Mouse (Mus musculus): ENCODE measurements around the gene Ubqln3. TPM values are rescaled to one million over a fixed set of nuclear protein-coding genes. Genes with fewer than 3 reads are reported as not detected.
A peak's percentile ranks its signal among the peaks of the same experiment; 100 is the strongest.

Ubqln3 gene
- polyA plus RNA-seq (2016; fragmentation: Nextera tagmentation; extraction: Ambion mirVana): not detected in 2 replicates

DNA sequence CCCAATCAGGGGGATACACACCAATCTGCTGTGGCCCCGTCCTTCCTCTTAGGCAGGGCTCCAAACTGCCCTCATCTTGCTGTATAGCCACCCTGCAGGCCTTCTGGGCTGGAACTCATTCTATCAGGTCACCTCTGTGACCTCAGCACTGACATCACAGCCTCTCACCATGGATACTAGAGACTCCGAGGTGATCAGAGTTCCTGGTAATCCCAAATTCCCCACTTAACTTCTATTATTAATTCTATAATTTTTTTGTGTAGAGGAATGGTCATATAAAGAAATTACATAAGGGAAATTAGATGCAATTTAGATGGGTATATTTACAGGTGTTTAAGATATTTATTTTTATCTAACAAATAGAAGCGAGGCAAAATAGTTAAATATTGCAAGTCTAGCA, at the start of gene Ubqln3:
Gene Ubqln3 (minus strand): TSS at position 101 of the 400 bp plus-strand sequence.
- H3K27me3 ChIP-seq (replicated peaks): no peaks in the 10 kb centered on the region
- no peak within 1 kb of the TSS for H3K4me3 ChIP-seq
- ATAC-seq (ENCODE audit: low FRiP score, low read depth): no peak
- no peak within 1 kb of the TSS for H3K27ac ChIP-seq
- H3K36me3 ChIP-seq: no peaks in the 10 kb centered on the region
- H3K9ac ChIP-seq: no peak within 1 kb of the TSS
- no peak within 1 kb of the TSS for H3K4me2 ChIP-seq (replicated peaks)
- no peaks in the 10 kb centered on the region for H3K9me3 ChIP-seq
- 78% methylated on average over 3 of the region's 3 CpGs for WGBS
- no peaks in the 10 kb centered on the region for H3K4me1 ChIP-seq

DNA sequence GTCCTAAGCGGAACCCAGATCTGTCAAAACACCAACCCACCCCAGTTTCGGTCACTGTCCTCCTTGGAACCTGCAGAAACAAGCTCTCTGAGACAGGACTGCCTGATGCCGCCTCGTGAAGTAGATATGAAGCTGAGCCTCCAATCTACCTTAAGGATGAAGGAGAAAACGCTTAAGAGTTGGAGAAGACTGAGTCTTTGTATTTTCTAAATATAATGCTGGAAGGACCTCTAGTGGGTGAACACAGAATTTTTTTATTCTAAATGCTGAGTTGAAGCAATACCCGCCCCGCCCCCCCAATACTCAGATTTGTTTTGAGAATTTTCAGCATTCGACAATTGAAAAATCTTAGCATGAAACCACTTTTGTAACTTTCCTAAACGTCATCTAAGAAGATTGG, 48.2 kb upstream of the Ubqln3 start:
- WGBS: 69% methylated on average over 9 of the region's 9 CpGs
- no peaks in the 10 kb centered on the region for H3K36me3 ChIP-seq
- H3K4me1 ChIP-seq: no peaks in the 10 kb centered on the region
- H3K27me3 ChIP-seq (replicated peaks): no peaks in the 10 kb centered on the region
- H3K9ac ChIP-seq: no peak overlapping the region
- no peaks in the 10 kb centered on the region for H3K9me3 ChIP-seq
- no peak for ATAC-seq (ENCODE audit: low FRiP score, low read depth)
- H3K4me3 ChIP-seq: no peak overlapping the region
- H3K27ac ChIP-seq: no peak overlapping the region
- no peak overlapping the region for H3K4me2 ChIP-seq (replicated peaks)

GRCm38 (mm10) chr7:104183292-104183691, 40.2 kb upstream of the Ubqln3 start, which contains the start of gene Olfr648:
Gene Olfr648 (minus strand): TSS chr7:104183392.
- Histone ChIP-seq H3K9me3 (no peaks in the 10 kb centered on the region), H3K4me1 (no peaks in the 10 kb centered on the region), H3K27me3 (replicated peaks) (no peaks in the 10 kb centered on the region), H3K27ac (no peak within 1 kb of the TSS), H3K9ac (no peak within 1 kb of the TSS), H3K36me3 (no peaks in the 10 kb centered on the region), H3K4me3 (no peak within 1 kb of the TSS), H3K4me2 (replicated peaks) (no peak within 1 kb of the TSS)
- no peak for ATAC-seq (ENCODE audit: low FRiP score, low read depth)
- WGBS: 96% methylated on average over 2 of the region's 2 CpGs

DNA sequence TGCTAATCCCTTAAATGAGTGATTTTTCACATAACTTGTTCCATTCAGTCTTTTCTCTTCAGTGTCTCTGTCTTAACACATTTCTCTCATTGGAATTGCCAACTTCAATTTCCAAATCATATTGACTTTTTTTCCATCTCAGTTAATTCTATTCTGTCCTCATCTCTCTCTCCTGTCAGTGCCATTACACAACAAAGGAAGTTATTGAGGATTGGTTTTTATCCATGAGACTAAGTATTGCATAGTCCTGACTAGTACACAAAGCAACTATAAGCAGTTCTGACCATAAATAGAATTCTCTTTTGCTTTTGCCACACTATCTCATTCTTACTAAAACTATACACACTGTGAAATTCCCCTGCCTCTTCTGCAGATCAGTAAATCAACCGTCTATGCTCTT, 36.0 kb upstream of the Ubqln3 start:
- H3K27me3 ChIP-seq (replicated peaks): no peaks in the 10 kb centered on the region
- H3K9ac ChIP-seq: no peak overlapping the region
- H3K9me3 ChIP-seq: no peaks in the 10 kb centered on the region
- no peaks in the 10 kb centered on the region for H3K4me1 ChIP-seq
- 84% methylated on average over 1 of the region's 1 CpGs for WGBS
- H3K4me3 ChIP-seq: no peak overlapping the region
- H3K4me2 ChIP-seq (replicated peaks): no peak overlapping the region
- no peak overlapping the region for H3K27ac ChIP-seq
- H3K36me3 ChIP-seq: no peaks in the 10 kb centered on the region
- ATAC-seq (ENCODE audit: low FRiP score, low read depth): no peak

- Histone ChIP-seq H3K9me3 (no peaks in the 10 kb centered on the region), H3K36me3 (no peaks in the 10 kb centered on the region), H3K27me3 (replicated peaks) (no peaks in the 10 kb centered on the region), H3K4me3 (no peak overlapping the region), H3K27ac (no peak overlapping the region), H3K4me1 (no peaks in the 10 kb centered on the region), H3K9ac (no peak overlapping the region), H3K4me2 (replicated peaks) (no peak overlapping the region)
- 73% methylated on average over 5 of the region's 5 CpGs for WGBS
- no peak for ATAC-seq (ENCODE audit: low FRiP score, low read depth)
Observed at GRCm38 (mm10) chr7:104178422-104179054, 35.5 kb upstream of the Ubqln3 start.

DNA sequence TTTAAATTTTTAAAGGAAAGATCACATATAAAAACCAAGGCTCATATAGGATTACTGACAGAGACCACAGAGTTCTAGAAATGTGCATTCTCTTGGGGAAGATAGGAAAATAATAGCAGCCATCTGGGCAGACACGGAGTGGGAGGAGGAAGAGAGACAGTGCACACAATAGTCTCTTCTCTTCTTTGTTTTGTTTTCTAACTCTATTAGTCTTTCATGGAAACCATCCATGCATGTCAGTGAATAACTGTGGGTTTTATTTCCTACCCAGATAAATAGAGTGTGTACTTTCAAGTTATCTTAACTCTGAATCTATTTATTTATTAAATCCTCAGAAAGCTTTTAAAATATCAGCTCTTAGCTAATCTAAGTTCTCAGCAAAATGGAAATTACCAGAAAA, 32.0 kb upstream of the Ubqln3 start:
- no peak for ATAC-seq (ENCODE audit: low FRiP score, low read depth)
- Histone ChIP-seq H3K9me3 (no peaks in the 10 kb centered on the region), H3K36me3 (no peaks in the 10 kb centered on the region), H3K4me3 (no peak overlapping the region), H3K9ac (no peak overlapping the region), H3K27me3 (replicated peaks) (no peaks in the 10 kb centered on the region), H3K27ac (no peak overlapping the region), H3K4me2 (replicated peaks) (no peak overlapping the region), H3K4me1 (no peaks in the 10 kb centered on the region)
- 15% methylated on average over 1 of the region's 1 CpGs for WGBS

GRCm38 (mm10) chr7:104169634-104170204, 26.6 kb upstream of the Ubqln3 start:
- no peak overlapping the region for H3K9ac ChIP-seq
- no peaks in the 10 kb centered on the region for H3K27me3 ChIP-seq (replicated peaks)
- H3K36me3 ChIP-seq: no peaks in the 10 kb centered on the region
- no peak for ATAC-seq (ENCODE audit: low FRiP score, low read depth)
- H3K4me3 ChIP-seq: no peak overlapping the region
- H3K4me2 ChIP-seq (replicated peaks): no peak overlapping the region
- H3K4me1 ChIP-seq: no peaks in the 10 kb centered on the region
- H3K27ac ChIP-seq: no peak overlapping the region
- no peaks in the 10 kb centered on the region for H3K9me3 ChIP-seq
- WGBS: 82% methylated on average over 6 of the region's 6 CpGs

DNA sequence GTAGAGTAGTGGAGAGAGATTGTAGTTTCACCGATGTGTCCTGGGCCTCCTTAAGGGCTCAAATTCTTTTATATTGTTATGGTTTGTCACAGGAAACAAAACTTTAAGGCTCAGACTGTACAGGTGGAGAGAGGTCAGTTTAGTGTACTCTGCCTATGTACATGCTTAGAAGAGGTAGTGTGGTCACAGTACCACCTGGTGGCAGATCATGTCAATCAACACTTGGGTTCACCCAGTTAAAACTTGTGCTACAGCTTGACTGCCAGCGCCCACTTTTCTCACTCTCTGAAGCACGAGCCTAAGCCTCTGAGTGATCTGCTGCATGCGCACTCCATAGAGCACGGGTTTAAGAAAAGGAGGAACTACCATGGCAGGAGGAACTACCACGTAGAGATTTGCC, 24.0 kb upstream of the Ubqln3 start:
- Histone ChIP-seq H3K27me3 (replicated peaks) (no peaks in the 10 kb centered on the region), H3K36me3 (no peaks in the 10 kb centered on the region), H3K4me1 (no peaks in the 10 kb centered on the region), H3K9me3 (no peaks in the 10 kb centered on the region), H3K4me2 (replicated peaks) (no peak overlapping the region), H3K4me3 (no peak overlapping the region), H3K27ac (no peak overlapping the region), H3K9ac (no peak overlapping the region)
- no peak for ATAC-seq (ENCODE audit: low FRiP score, low read depth)
- WGBS: 83% methylated on average over 6 of the region's 6 CpGs

GRCm38 (mm10) chr7:104150456-104150855, 7.4 kb upstream of the Ubqln3 start, which contains the start of gene Ubqlnl:
Gene Ubqlnl (minus strand): TSS chr7:104150556.
- Histone ChIP-seq H3K27me3 (replicated peaks) (no peaks in the 10 kb centered on the region), H3K4me1 (no peaks in the 10 kb centered on the region), H3K27ac (no peak within 1 kb of the TSS), H3K4me3 (no peak within 1 kb of the TSS), H3K9me3 (no peaks in the 10 kb centered on the region), H3K4me2 (replicated peaks) (no peak within 1 kb of the TSS), H3K9ac (no peak within 1 kb of the TSS), H3K36me3 (no peaks in the 10 kb centered on the region)
- ATAC-seq (ENCODE audit: low FRiP score, low read depth): no peak
- WGBS: 83% methylated on average over 2 of the region's 2 CpGs

DNA sequence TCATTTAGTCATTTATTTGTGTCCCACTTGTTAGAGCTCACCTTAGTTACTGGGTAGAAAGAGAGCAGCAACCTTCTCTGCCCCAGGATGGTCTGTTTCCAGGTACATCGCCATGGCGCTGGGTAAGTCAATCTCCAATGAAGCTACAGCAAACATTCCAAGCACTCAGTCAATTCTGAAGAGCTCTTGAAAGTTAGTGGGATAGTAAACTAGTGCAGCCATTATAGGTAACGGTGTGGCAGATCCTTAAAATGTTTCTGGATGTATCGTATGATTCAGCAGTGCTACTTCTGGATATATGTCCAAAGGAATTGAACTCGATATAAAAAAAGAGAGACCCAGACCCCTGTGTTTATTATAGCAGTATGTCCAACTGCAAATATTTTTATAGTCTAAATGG, 5.8 kb downstream of the Ubqln3 start, which contains the start of gene Olfr643:
Gene Olfr643 (minus strand): TSS at position 101 of the 400 bp plus-strand sequence.
- Histone ChIP-seq H3K27ac (no peak within 1 kb of the TSS), H3K4me2 (replicated peaks) (no peak within 1 kb of the TSS), H3K36me3 (no peaks in the 10 kb centered on the region), H3K9me3 (no peaks in the 10 kb centered on the region), H3K27me3 (replicated peaks) (no peaks in the 10 kb centered on the region), H3K4me3 (no peak within 1 kb of the TSS), H3K4me1 (no peaks in the 10 kb centered on the region), H3K9ac (no peak within 1 kb of the TSS)
- no peak for ATAC-seq (ENCODE audit: low FRiP score, low read depth)
- WGBS: 88% methylated on average over 5 of the region's 5 CpGs

DNA sequence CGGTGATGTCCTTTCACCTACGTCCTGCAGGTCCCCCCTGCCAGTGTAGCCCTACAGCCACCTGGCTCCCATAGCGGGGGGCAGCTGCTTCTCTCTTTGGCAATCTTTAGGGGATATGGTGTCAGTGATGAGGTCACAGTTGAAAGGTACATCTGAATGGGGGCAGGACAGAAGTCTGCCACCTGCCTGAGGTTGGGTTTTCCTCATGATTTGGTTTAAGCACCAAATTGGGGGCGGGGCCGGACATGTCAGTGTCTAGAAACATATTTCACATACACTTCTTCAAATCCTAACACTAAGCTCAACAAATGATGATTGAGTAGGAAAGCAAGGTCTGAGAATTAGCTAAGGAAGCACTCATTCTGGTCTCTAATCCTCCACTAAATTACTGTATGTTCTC, 13.4 kb downstream of the Ubqln3 start, which contains the start of gene Ubqln5:
Gene Ubqln5 (minus strand): TSS at position 101 of the 400 bp plus-strand sequence.
- H3K9me3 ChIP-seq: no peaks in the 10 kb centered on the region
- H3K9ac ChIP-seq: no peak within 1 kb of the TSS
- H3K27me3 ChIP-seq (replicated peaks): no peaks in the 10 kb centered on the region
- no peak for ATAC-seq (ENCODE audit: low FRiP score, low read depth)
- H3K4me1 ChIP-seq: no peaks in the 10 kb centered on the region
- H3K4me3 ChIP-seq: no peak within 1 kb of the TSS
- H3K36me3 ChIP-seq: no peaks in the 10 kb centered on the region
- WGBS: 88% methylated on average over 5 of the region's 5 CpGs
- H3K4me2 ChIP-seq (replicated peaks): no peak within 1 kb of the TSS
- H3K27ac ChIP-seq: no peak within 1 kb of the TSS

GRCm38 (mm10) chr7:104104757-104104972, 38.4 kb downstream of the Ubqln3 start, which contains the start of gene Olfr646:
Gene Olfr646 (plus strand): TSS chr7:104104873.
- Histone ChIP-seq H3K9me3 (no peaks in the 10 kb centered on the region), H3K27me3 (replicated peaks) (no peaks in the 10 kb centered on the region), H3K9ac (no peak within 1 kb of the TSS), H3K4me2 (replicated peaks) (no peak within 1 kb of the TSS), H3K4me3 (no peak within 1 kb of the TSS), H3K4me1 (peaks cover 8% of the 10 kb centered on the region; the same call in 1 of the 2 replicates), H3K27ac (no peak within 1 kb of the TSS), H3K36me3 (no peaks in the 10 kb centered on the region)
- ATAC-seq (ENCODE audit: low FRiP score, low read depth): peak; percentile 41

Measured in neural tube, embryonic 12.5 days (tissue).